Mouse (Mus musculus) G1E (cell line): ENCODE measurements around the gene 1700003E16Rik. TPM values are rescaled to one million over a fixed set of nuclear protein-coding genes. Genes with fewer than 3 reads are reported as not detected.

Experiments
- ATAC-seq: 2 replicates; pipeline ENCODE4 v1.8.0; 2016; ENCODE audit warnings: mild to moderate bottlenecking; ENCODE audit not compliant: insufficient number of reproducible peaks, poor library complexity, low FRiP score, severe bottlenecking; ENCODE audit errors: extremely low read depth
- DNase-seq: peaks from one replicate; pipeline ENCODE4 v3.0.0; 2012; ENCODE audit warnings: low spot score
- H3K27me3 ChIP-seq: 2 replicates; pipeline ENCODE4 v1.6.1; 2012; ENCODE audit warnings: mild to moderate bottlenecking, low read length, inconsistent platforms; ENCODE audit not compliant: insufficient read depth
- H3K36me3 ChIP-seq: replicated peaks from 2 replicates; pipeline ENCODE3; 2012; ENCODE audit warnings: mild to moderate bottlenecking, inconsistent platforms
- H3K4me1 ChIP-seq: 2 replicates; pipeline ENCODE4 v1.6.1; 2012; ENCODE audit warnings: low read depth, low read length, inconsistent platforms, mixed read lengths; ENCODE audit not compliant: insufficient read depth
- H3K4me3 ChIP-seq: 2 replicates; pipeline ENCODE4 v1.5.1; 2012; ENCODE audit warnings: low read depth, mild to moderate bottlenecking, inconsistent platforms, low read length, moderate library complexity, mixed read lengths
- H3K9me3 ChIP-seq: replicated peaks from 2 replicates; pipeline ENCODE4 v1.6.1; 2012; ENCODE audit warnings: inconsistent platforms
- CTCF ChIP-seq: IDR thresholded peaks from 2 replicates; pipeline ENCODE4 v1.5.1; 2012; ENCODE audit warnings: low read depth, low read length, inconsistent platforms, mixed read lengths
- GATA1 ChIP-seq: IDR thresholded peaks from 2 replicates; pipeline ENCODE4 v1.6.1; 2012; ENCODE audit warnings: borderline replicate concordance, low read length, inconsistent platforms, mixed read lengths
- GATA2 ChIP-seq: IDR thresholded peaks from 2 replicates; pipeline ENCODE4 v1.6.1; 2012; ENCODE audit warnings: low read depth, low read length, inconsistent platforms, borderline replicate concordance
- POLR2AphosphoS5 ChIP-seq: IDR thresholded peaks from 2 replicates; pipeline ENCODE4 v1.6.1; 2012; ENCODE audit warnings: low read depth, low read length, inconsistent platforms; ENCODE audit not compliant: insufficient replicate concordance
- TAL1 ChIP-seq: conservative IDR thresholded peaks from 2 replicates; pipeline ENCODE4 v1.6.1; 2012; ENCODE audit warnings: low read depth, low read length, inconsistent platforms, mixed read lengths
- polyA plus RNA-seq: library from polyadenylated mRNA; stranded (reverse); fragments of >175 nt; gene quantifications from 2 replicates; pipeline ENCODE4 v1.2.3, GENCODE M21; 2012
- total RNA-seq, 2 experiments: library from RNA; stranded (forward) in 1 of 2; stranded (reverse) in 1 of 2; fragments of 200-1000 nt in 1 of 2; fragments of >200 nt in 1 of 2; fragmentation: Nextera tagmentation in 1 of 2; gene quantifications; 2 replicates each; pipeline ENCODE4 v1.2.3; 2014 to 2017

Gene 1700003E16Rik
- total and polyA plus RNA-seq, 3 experiments: 0.16 TPM; not detected in 2

GRCm38 (mm10) chr6:83210495-83210894 lies 54.3 kb downstream of the 1700003E16Rik start:
- DNase-seq (no peak), ATAC-seq (no peak)
- no peak overlapping the region for H3K4me3 ChIP-seq
- TF ChIP-seq GATA1 (no peak), TAL1 (no peak), POLR2AphosphoS5 (no peak), CTCF (no peak)
- no peaks in the 10 kb centered on the region; the same call in 1 of the 2 replicates for H3K4me1 ChIP-seq
- no peaks in the 10 kb centered on the region for H3K36me3 ChIP-seq
- peaks cover 25% of the 10 kb centered on the region for H3K27me3 ChIP-seq
- H3K9me3 ChIP-seq: no peaks in the 10 kb centered on the region

- Histone ChIP-seq H3K36me3 (no peaks in the 10 kb centered on the region), H3K9me3 (no peaks in the 10 kb centered on the region), H3K4me3 (no peak overlapping the region), H3K27me3 (peaks cover 20% of the 10 kb centered on the region), H3K4me1 (no peaks in the 10 kb centered on the region; the same call in 1 of the 2 replicates)
- no peak for DNase-seq
- TF ChIP-seq GATA2: no peak
- TF ChIP-seq CTCF: no peak
- TF ChIP-seq TAL1: no peak
- no peak for TF ChIP-seq GATA1
- no peak for TF ChIP-seq POLR2AphosphoS5
- no peak for ATAC-seq
These were observed 55.3 kb downstream of the 1700003E16Rik start for GRCm38 (mm10) chr6:83211526-83211925.

Other genes with a start within 250 kb of the 1700003E16Rik start
Only the 20 nearest of the 23 such genes appear.
- gene Dok1, start 122.9 kb upstream of the 1700003E16Rik start, total RNA-seq (2014; fragmentation: Nextera tagmentation): 5.1 and 7.8 TPM in 2 replicates
- gene Dok1, start 122.9 kb upstream of the 1700003E16Rik start, total RNA-seq (2017): 28.4 and 30.6 TPM in 2 replicates
- gene Dok1, start 122.9 kb upstream of the 1700003E16Rik start, polyA plus RNA-seq: 78.1 and 82.5 TPM in 2 replicates
- 0.75 and 0.87 TPM in 2 replicates for gene Loxl3, start 122.2 kb upstream of the 1700003E16Rik start, total RNA-seq (2014; fragmentation: Nextera tagmentation)
- 0.71 and 1.1 TPM in 2 replicates for gene Loxl3, start 122.2 kb upstream of the 1700003E16Rik start, total RNA-seq (2017)
- gene Loxl3, start 122.2 kb upstream of the 1700003E16Rik start, polyA plus RNA-seq: 0.12 and 0.32 TPM in 2 replicates
- 409 and 454 TPM in 2 replicates for gene Aup1, start 101.9 kb upstream of the 1700003E16Rik start, total RNA-seq (2014; fragmentation: Nextera tagmentation)
- 133 and 163 TPM in 2 replicates for gene Aup1, start 101.9 kb upstream of the 1700003E16Rik start, total RNA-seq (2017)
- gene Aup1, start 101.9 kb upstream of the 1700003E16Rik start, polyA plus RNA-seq: 1,014 and 1,378 TPM in 2 replicates
- gene Htra2, start 101.1 kb upstream of the 1700003E16Rik start, total RNA-seq (2014; fragmentation: Nextera tagmentation): 36.0 and 39.9 TPM in 2 replicates
- 36.7 and 47.0 TPM in 2 replicates for gene Htra2, start 101.1 kb upstream of the 1700003E16Rik start, total RNA-seq (2017)
- gene Htra2, start 101.1 kb upstream of the 1700003E16Rik start, polyA plus RNA-seq: 35.6 and 36.5 TPM in 2 replicates
- 23.5 and 28.7 TPM in 2 replicates for gene Dqx1, start 98.6 kb upstream of the 1700003E16Rik start, total RNA-seq (2014; fragmentation: Nextera tagmentation)
- 2.5 and 3.8 TPM in 2 replicates for gene Dqx1, start 98.6 kb upstream of the 1700003E16Rik start, total RNA-seq (2017)
- 1.4 and 2.3 TPM in 2 replicates for gene Dqx1, start 98.6 kb upstream of the 1700003E16Rik start, polyA plus RNA-seq
- gene Tlx2, start 86.1 kb upstream of the 1700003E16Rik start, total RNA-seq (2014; fragmentation: Nextera tagmentation): not detected in 2 replicates
- gene Tlx2, start 86.1 kb upstream of the 1700003E16Rik start, total RNA-seq (2017): not detected in 2 replicates
- not detected in 2 replicates for gene Tlx2, start 86.1 kb upstream of the 1700003E16Rik start, polyA plus RNA-seq
- 41.1 and 57.1 TPM in 2 replicates for gene Pcgf1, start 78.5 kb upstream of the 1700003E16Rik start, total RNA-seq (2014; fragmentation: Nextera tagmentation)
- gene Pcgf1, start 78.5 kb upstream of the 1700003E16Rik start, total RNA-seq (2017): 14.5 and 17.8 TPM in 2 replicates
- gene Pcgf1, start 78.5 kb upstream of the 1700003E16Rik start, polyA plus RNA-seq: 8.7 and 10.8 TPM in 2 replicates
- not detected in 2 replicates for gene Lbx2, start 70.0 kb upstream of the 1700003E16Rik start, total RNA-seq (2014; fragmentation: Nextera tagmentation)
- not detected in 2 replicates for gene Lbx2, start 70.0 kb upstream of the 1700003E16Rik start, total RNA-seq (2017)
- gene Lbx2, start 70.0 kb upstream of the 1700003E16Rik start, polyA plus RNA-seq: 0.15 and 0.19 TPM in 2 replicates
- 1.0 and 3.4 TPM in 2 replicates for gene Ccdc142, start 54.8 kb upstream of the 1700003E16Rik start, total RNA-seq (2014; fragmentation: Nextera tagmentation)
- gene Ccdc142, start 54.8 kb upstream of the 1700003E16Rik start, total RNA-seq (2017): 4.2 and 4.4 TPM in 2 replicates
- gene Ccdc142, start 54.8 kb upstream of the 1700003E16Rik start, polyA plus RNA-seq: 5.5 and 6.3 TPM in 2 replicates
- gene Gm42688, start 54.8 kb upstream of the 1700003E16Rik start, total RNA-seq (2014; fragmentation: Nextera tagmentation): 2.6 and 2.9 TPM in 2 replicates
- 3.9 and 4.3 TPM in 2 replicates for gene Gm42688, start 54.8 kb upstream of the 1700003E16Rik start, total RNA-seq (2017)
- gene Gm42688, start 54.8 kb upstream of the 1700003E16Rik start, polyA plus RNA-seq: 2.5 and 3.4 TPM in 2 replicates
- 17.5 and 22.1 TPM in 2 replicates for gene Mrpl53, start 47.4 kb upstream of the 1700003E16Rik start, total RNA-seq (2014; fragmentation: Nextera tagmentation)
- gene Mrpl53, start 47.4 kb upstream of the 1700003E16Rik start, total RNA-seq (2017): 28.5 and 32.5 TPM in 2 replicates
- gene Mrpl53, start 47.4 kb upstream of the 1700003E16Rik start, polyA plus RNA-seq: 43.2 and 51.2 TPM in 2 replicates
- gene Mogs, start 40.9 kb upstream of the 1700003E16Rik start, total RNA-seq (2014; fragmentation: Nextera tagmentation): 26.5 and 28.3 TPM in 2 replicates
- gene Mogs, start 40.9 kb upstream of the 1700003E16Rik start, total RNA-seq (2017): 44.6 and 47.7 TPM in 2 replicates
- 104 and 116 TPM in 2 replicates for gene Mogs, start 40.9 kb upstream of the 1700003E16Rik start, polyA plus RNA-seq
- gene Wbp1, start 34.8 kb upstream of the 1700003E16Rik start, total RNA-seq (2014; fragmentation: Nextera tagmentation): 30.8 and 49.1 TPM in 2 replicates
- gene Wbp1, start 34.8 kb upstream of the 1700003E16Rik start, total RNA-seq (2017): 94.7 and 104 TPM in 2 replicates
- 32.3 and 47.9 TPM in 2 replicates for gene Wbp1, start 34.8 kb upstream of the 1700003E16Rik start, polyA plus RNA-seq
- gene Ino80b, start 31.0 kb upstream of the 1700003E16Rik start, total RNA-seq (2014; fragmentation: Nextera tagmentation): 19.7 and 20.5 TPM in 2 replicates
- gene Ino80b, start 31.0 kb upstream of the 1700003E16Rik start, total RNA-seq (2017): 21.1 and 27.1 TPM in 2 replicates
- gene Ino80b, start 31.0 kb upstream of the 1700003E16Rik start, polyA plus RNA-seq: 121 and 171 TPM in 2 replicates
- gene Rtkn, start 20.9 kb upstream of the 1700003E16Rik start, total RNA-seq (2014; fragmentation: Nextera tagmentation): 6.8 and 7.6 TPM in 2 replicates
- gene Rtkn, start 20.9 kb upstream of the 1700003E16Rik start, total RNA-seq (2017): 4.0 and 4.9 TPM in 2 replicates
- gene Rtkn, start 20.9 kb upstream of the 1700003E16Rik start, polyA plus RNA-seq: 34.2 and 48.4 TPM in 2 replicates
- gene Wdr54, start within 50 bp of the 1700003E16Rik start, total RNA-seq (2014; fragmentation: Nextera tagmentation): not detected in 2 replicates
- 0.27 TPM in 1 of 2 replicates, not detected in the other for gene Wdr54, start within 50 bp of the 1700003E16Rik start, total RNA-seq (2017)
- gene Wdr54, start within 50 bp of the 1700003E16Rik start, polyA plus RNA-seq: not detected in 2 replicates
- 83.0 and 86.3 TPM in 2 replicates for gene Dctn1, start 9.5 kb downstream of the 1700003E16Rik start, total RNA-seq (2014; fragmentation: Nextera tagmentation)
- 31.0 and 51.6 TPM in 2 replicates for gene Dctn1, start 9.5 kb downstream of the 1700003E16Rik start, total RNA-seq (2017)
- 243 and 444 TPM in 2 replicates for gene Dctn1, start 9.5 kb downstream of the 1700003E16Rik start, polyA plus RNA-seq
- gene Slc4a5, start 63.4 kb downstream of the 1700003E16Rik start, total RNA-seq (2014; fragmentation: Nextera tagmentation): not detected in 2 replicates
- 0.05 TPM in 1 of 2 replicates, not detected in the other for gene Slc4a5, start 63.4 kb downstream of the 1700003E16Rik start, total RNA-seq (2017)
- not detected in 2 replicates for gene Slc4a5, start 63.4 kb downstream of the 1700003E16Rik start, polyA plus RNA-seq
- gene Mthfd2, start 169.5 kb downstream of the 1700003E16Rik start, total RNA-seq (2014; fragmentation: Nextera tagmentation): 36.6 and 37.9 TPM in 2 replicates
- 26.2 and 31.5 TPM in 2 replicates for gene Mthfd2, start 169.5 kb downstream of the 1700003E16Rik start, total RNA-seq (2017)
- 35.8 and 39.8 TPM in 2 replicates for gene Mthfd2, start 169.5 kb downstream of the 1700003E16Rik start, polyA plus RNA-seq
- 111 and 119 TPM in 2 replicates for gene Mob1a, start 169.6 kb downstream of the 1700003E16Rik start, total RNA-seq (2014; fragmentation: Nextera tagmentation)
- 236 and 238 TPM in 2 replicates for gene Mob1a, start 169.6 kb downstream of the 1700003E16Rik start, total RNA-seq (2017)
- gene Mob1a, start 169.6 kb downstream of the 1700003E16Rik start, polyA plus RNA-seq: 142 and 156 TPM in 2 replicates